Mouse (Mus musculus): ENCODE measurements around the gene Scaper.

DNA sequence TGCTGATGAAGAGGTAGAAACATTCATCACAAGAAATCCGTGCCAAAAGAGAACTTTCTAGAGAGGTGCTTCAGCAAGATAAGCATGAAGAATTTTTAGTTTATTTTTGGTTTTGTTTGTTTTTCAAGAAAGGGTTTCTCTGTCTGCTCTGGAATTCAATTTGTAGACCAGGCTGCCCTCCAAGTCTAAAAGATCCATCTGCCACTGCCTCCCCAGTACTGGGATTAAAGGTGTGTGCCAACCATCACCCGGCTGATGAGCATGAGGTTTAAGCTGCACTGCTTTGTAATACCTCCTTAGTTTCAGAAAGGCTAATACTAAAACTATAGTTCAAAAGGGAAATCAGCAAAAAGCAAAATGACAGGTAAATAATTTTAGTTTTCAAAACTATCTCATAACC is 35.0 kb downstream of the Scaper start:
- TF ChIP-seq CTCF (IDR thresholded peaks at IDR 0.05; ENCODE audit: low read depth): no peak
- TF ChIP-seq EP300 (IDR thresholded peaks at IDR 0.05; ENCODE audit: low read depth): no peak
